Mouse (Mus musculus): Measurements from ENCODE around the gene Ppp4r2. TPM values are rescaled to one million over a fixed set of nuclear protein-coding genes. Genes with fewer than 3 reads are reported as not detected.
A peak's percentile ranks its signal among the peaks of the same experiment; 100 is the strongest.

Ppp4r2 gene
- polyA plus RNA-seq (2012; rRNA removed) (7.6 and 13.6 TPM in 2 replicates), polyA plus RNA-seq (2014; fragmentation: Nextera tagmentation; extraction: Ambion mirVana) (10.6 and 12.3 TPM in 2 replicates)

DNA sequence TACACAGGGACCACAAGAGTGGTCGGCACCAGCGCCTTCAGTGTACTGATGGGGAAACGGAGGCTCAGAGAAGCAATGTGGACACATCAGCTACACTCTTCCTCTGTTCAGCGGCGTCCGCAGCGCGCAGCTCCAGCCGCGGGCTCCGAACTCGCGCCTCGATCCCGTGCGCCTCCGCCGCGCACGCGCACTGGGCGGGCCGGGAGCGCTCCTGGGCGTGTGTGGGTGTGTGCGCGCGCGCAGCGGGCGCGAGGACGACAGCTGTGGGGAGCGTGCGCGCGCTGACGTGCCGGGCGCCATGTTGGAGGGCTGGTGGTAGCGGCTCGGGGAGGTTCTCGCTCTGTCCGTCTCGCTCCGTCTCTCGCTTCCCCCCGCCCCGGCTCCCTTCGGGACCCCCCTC lies at the start of gene Ppp4r2:
TSS of gene Ppp4r2 (plus strand) at position 268 of the 400 bp plus-strand sequence.
- H3K4me2 ChIP-seq (ENCODE audit: low read depth): peak within 1 kb of the TSS; percentile 67
- under 1% methylated on average over 41 of the region's 50 CpGs for WGBS (ENCODE audit: insufficient replicate concordance)

DNA sequence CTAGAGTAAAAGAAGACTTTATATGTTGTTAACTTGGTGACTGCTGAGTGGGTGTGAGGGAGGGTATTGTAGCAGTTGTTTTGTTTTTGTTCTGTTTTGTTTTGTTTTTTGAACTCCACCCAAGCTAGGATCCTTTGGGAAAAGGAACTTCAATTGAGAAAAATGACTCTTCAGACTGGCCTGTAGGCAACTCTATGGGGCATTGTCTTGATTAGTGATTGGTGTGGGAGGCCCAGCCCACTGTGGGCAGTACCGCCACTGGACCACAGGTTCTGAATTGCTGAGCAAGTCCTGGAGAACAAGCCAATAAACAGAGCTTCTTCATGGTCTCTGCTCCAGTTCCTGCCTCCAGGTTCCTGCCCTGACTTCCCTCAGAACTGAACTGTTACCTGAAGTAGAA lies 45.7 kb upstream of the Ppp4r2 start:
- H3K4me1 ChIP-seq (replicated peaks; ENCODE audit: control insufficient read depth in 2 of 2, insufficient read depth in 2 of 2, low read length in 1 of 2): no peaks in the 10 kb centered on the region
- no peaks in the 10 kb centered on the region for H3K36me3 ChIP-seq (replicated peaks; ENCODE audit: control insufficient read depth, insufficient read depth, low read depth)
- H3K4me2 ChIP-seq (ENCODE audit: low read depth): no peak overlapping the region
- TF ChIP-seq CTCF (IDR thresholded peaks at IDR 0.05; ENCODE audit: low read depth) (no peak), EP300 (IDR thresholded peaks at IDR 0.05; ENCODE audit: low read depth) (no peak)
- no peak overlapping the region for H3K4me3 ChIP-seq (ENCODE audit: insufficient read depth in 1 of 2, low read depth in 2 of 2, low read length in 2 of 2)
- no peak overlapping the region for H3K27ac ChIP-seq
- DNase-seq (ENCODE audit: low read depth in 3 of 3, low spot score in 3 of 3): no peak
- H3K27me3 ChIP-seq (ENCODE audit: control insufficient read depth, insufficient read depth, low read length): no peaks in the 10 kb centered on the region
- H3K9me3 ChIP-seq (ENCODE audit: control insufficient read depth, low read length): no peaks in the 10 kb centered on the region
- ATAC-seq (ENCODE audit: insufficient read depth): no peak
- WGBS (ENCODE audit: insufficient replicate concordance): 84% methylated on average over 1 of the region's 1 CpGs
- H3K9ac ChIP-seq (replicated peaks): no peak overlapping the region

More for the DNA sequence above, at the start of gene Ppp4r2:
- H3K36me3 ChIP-seq (replicated peaks; ENCODE audit: control insufficient read depth, insufficient read depth, low read depth): peaks cover 28% of the 10 kb centered on the region
- H3K4me1 ChIP-seq (replicated peaks; ENCODE audit: control insufficient read depth in 2 of 2, insufficient read depth in 2 of 2, low read length in 1 of 2): peaks cover 4 to 8% of the 10 kb centered on the region in 2 experiments
- peak; percentile 98 for ATAC-seq (ENCODE audit: insufficient read depth)
- H3K9ac ChIP-seq (replicated peaks): peak within 1 kb of the TSS; percentile 69
- no peaks in the 10 kb centered on the region for H3K9me3 ChIP-seq (ENCODE audit: control insufficient read depth, low read length)
- peak within 1 kb of the TSS; percentile 71 to 82 for H3K4me3 ChIP-seq (ENCODE audit: insufficient read depth in 1 of 2, low read depth in 2 of 2, low read length in 2 of 2)
- DNase-seq (ENCODE audit: low read depth in 3 of 3, low spot score in 3 of 3): peak; percentile 79 to 82 (median 81)
- no peaks in the 10 kb centered on the region for H3K27me3 ChIP-seq (ENCODE audit: control insufficient read depth, insufficient read depth, low read length)
- TF ChIP-seq CTCF (IDR thresholded peaks at IDR 0.05; ENCODE audit: low read depth): no peak
- TF ChIP-seq EP300 (IDR thresholded peaks at IDR 0.05; ENCODE audit: low read depth): no peak
- H3K27ac ChIP-seq: no peak within 1 kb of the TSS

GRCm38 (mm10) chr6:100789161-100789560 lies 44.3 kb upstream of the Ppp4r2 start:
- TF ChIP-seq CTCF (IDR thresholded peaks at IDR 0.05; ENCODE audit: low read depth) (no peak), EP300 (IDR thresholded peaks at IDR 0.05; ENCODE audit: low read depth) (no peak)
- H3K4me1 ChIP-seq (replicated peaks; ENCODE audit: control insufficient read depth in 2 of 2, insufficient read depth in 2 of 2, low read length in 1 of 2): no peaks in the 10 kb centered on the region
- ATAC-seq (ENCODE audit: insufficient read depth) (no peak), DNase-seq (ENCODE audit: low read depth in 3 of 3, low spot score in 3 of 3) (no peak)
- no peak overlapping the region for H3K9ac ChIP-seq (replicated peaks)
- H3K4me2 ChIP-seq (ENCODE audit: low read depth): no peak overlapping the region
- no peak overlapping the region for H3K4me3 ChIP-seq (ENCODE audit: insufficient read depth in 1 of 2, low read depth in 2 of 2, low read length in 2 of 2)
- no peaks in the 10 kb centered on the region for H3K27me3 ChIP-seq (ENCODE audit: control insufficient read depth, insufficient read depth, low read length)
- 73% methylated on average over 1 of the region's 1 CpGs for WGBS (ENCODE audit: insufficient replicate concordance)
- H3K36me3 ChIP-seq (replicated peaks; ENCODE audit: control insufficient read depth, insufficient read depth, low read depth): no peaks in the 10 kb centered on the region
- H3K27ac ChIP-seq: no peak overlapping the region
- no peaks in the 10 kb centered on the region for H3K9me3 ChIP-seq (ENCODE audit: control insufficient read depth, low read length)

DNA sequence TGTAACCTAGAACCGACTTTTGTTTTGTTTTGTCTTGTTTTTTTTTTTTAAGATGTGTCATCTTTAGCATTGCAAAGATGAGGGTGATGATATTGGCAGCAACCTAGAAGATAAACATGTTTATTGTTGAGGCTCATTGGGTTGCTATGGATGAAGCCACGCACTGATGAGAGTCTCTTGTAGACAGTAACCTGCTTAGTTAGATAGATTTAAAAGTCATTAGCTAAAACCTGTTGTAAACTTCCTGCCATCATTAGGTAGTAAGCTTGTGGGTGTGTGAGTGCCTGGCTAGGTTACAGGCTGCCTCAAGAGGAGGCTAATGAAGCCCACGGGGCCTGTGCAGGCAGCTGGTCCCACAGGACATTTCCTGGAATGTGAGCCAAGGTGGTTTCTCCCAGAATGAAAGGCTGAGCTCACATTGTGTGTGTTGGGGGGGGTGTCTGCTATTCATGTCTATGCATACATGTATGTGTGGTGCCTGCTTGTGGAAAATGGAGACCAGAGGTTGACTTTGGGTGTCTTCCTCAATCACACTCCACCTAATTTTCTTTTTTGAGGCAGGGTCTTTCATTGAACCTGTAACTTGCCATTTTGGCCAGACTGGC lies 41.3 kb upstream of the Ppp4r2 start:
- Histone ChIP-seq H3K4me2 (ENCODE audit: low read depth) (no peak overlapping the region), H3K4me1 (replicated peaks; ENCODE audit: control insufficient read depth in 2 of 2, insufficient read depth in 2 of 2, low read length in 1 of 2) (no peaks in the 10 kb centered on the region), H3K9me3 (ENCODE audit: control insufficient read depth, low read length) (no peaks in the 10 kb centered on the region), H3K27ac (no peak overlapping the region), H3K4me3 (ENCODE audit: insufficient read depth in 1 of 2, low read depth in 2 of 2, low read length in 2 of 2) (no peak overlapping the region), H3K9ac (replicated peaks) (no peak overlapping the region), H3K27me3 (ENCODE audit: control insufficient read depth, insufficient read depth, low read length) (no peaks in the 10 kb centered on the region), H3K36me3 (replicated peaks; ENCODE audit: control insufficient read depth, insufficient read depth, low read depth) (no peaks in the 10 kb centered on the region)
- 33% methylated on average over 3 of the region's 3 CpGs for WGBS (ENCODE audit: insufficient replicate concordance)
- TF ChIP-seq CTCF (IDR thresholded peaks at IDR 0.05; ENCODE audit: low read depth): no peak
- no peak for TF ChIP-seq EP300 (IDR thresholded peaks at IDR 0.05; ENCODE audit: low read depth)
- no peak for DNase-seq (ENCODE audit: low read depth in 3 of 3, low spot score in 3 of 3)
- ATAC-seq (ENCODE audit: insufficient read depth): no peak

- ATAC-seq (ENCODE audit: insufficient read depth) (no peak), DNase-seq (ENCODE audit: low read depth in 3 of 3, low spot score in 3 of 3) (no peak)
- TF ChIP-seq EP300 (IDR thresholded peaks at IDR 0.05; ENCODE audit: low read depth) (no peak), CTCF (IDR thresholded peaks at IDR 0.05; ENCODE audit: low read depth) (no peak)
- H3K27ac ChIP-seq: no peak overlapping the region
- H3K27me3 ChIP-seq (ENCODE audit: control insufficient read depth, insufficient read depth, low read length): no peaks in the 10 kb centered on the region
- H3K9me3 ChIP-seq (ENCODE audit: control insufficient read depth, low read length): no peaks in the 10 kb centered on the region
- no peak overlapping the region for H3K4me2 ChIP-seq (ENCODE audit: low read depth)
- 64% methylated on average over 14 of the region's 14 CpGs for WGBS (ENCODE audit: insufficient replicate concordance)
- no peak overlapping the region for H3K9ac ChIP-seq (replicated peaks)
- H3K4me1 ChIP-seq (replicated peaks; ENCODE audit: control insufficient read depth in 2 of 2, insufficient read depth in 2 of 2, low read length in 1 of 2): no peaks in the 10 kb centered on the region
- no peaks in the 10 kb centered on the region for H3K36me3 ChIP-seq (replicated peaks; ENCODE audit: control insufficient read depth, insufficient read depth, low read depth)
- no peak overlapping the region for H3K4me3 ChIP-seq (ENCODE audit: insufficient read depth in 1 of 2, low read depth in 2 of 2, low read length in 2 of 2)
These were observed 40.3 kb upstream of the Ppp4r2 start for GRCm38 (mm10) chr6:100792973-100793769.

All from liver, embryonic 14.5 days (tissue).